Mouse (Mus musculus): ENCODE results near the gene Farp1. TPM values are rescaled to one million over a fixed set of nuclear protein-coding genes. Genes with fewer than 3 reads are reported as not detected.

The Farp1 gene
- polyA plus RNA-seq, 1 experiment from 2014 or later: 34.2 TPM

DNA sequence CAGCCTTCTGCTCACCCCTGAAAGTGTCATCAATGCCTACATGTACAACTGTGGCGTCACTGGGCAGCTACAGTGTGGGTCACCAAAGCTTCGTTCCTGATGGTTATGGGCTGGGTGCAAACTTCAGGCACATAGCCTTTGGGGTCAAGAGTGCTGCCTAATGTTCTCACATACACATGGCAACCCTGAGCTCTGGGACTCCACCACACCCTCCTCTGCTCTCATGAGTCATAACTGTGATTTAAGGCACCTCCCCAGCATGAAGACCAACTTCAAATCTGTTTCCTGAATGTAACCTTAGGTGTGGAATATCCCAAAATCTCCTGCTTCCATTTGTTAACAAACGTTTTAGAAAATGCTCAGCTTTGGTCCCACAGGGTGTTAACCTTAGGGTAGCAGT lies 257.4 kb downstream of the Farp1 start:
- peaks cover 72% of the 10 kb centered on the region for H3K36me3 ChIP-seq (ENCODE audit: control insufficient read depth, insufficient read depth, low read length)
- H3K4me2 ChIP-seq (ENCODE audit: low read depth, low read length): no peak overlapping the region
- H3K27me3 ChIP-seq (replicated peaks; ENCODE audit: control insufficient read depth, insufficient read depth, low read length): no peaks in the 10 kb centered on the region
- no peak for DNase-seq (ENCODE audit: low spot score)
- H3K9ac ChIP-seq (ENCODE audit: low read depth, low read length): no peak overlapping the region
- no peaks in the 10 kb centered on the region for H3K4me1 ChIP-seq (ENCODE audit: control insufficient read depth, insufficient read depth, low read length)
- no peak overlapping the region for H3K4me3 ChIP-seq (ENCODE audit: low read depth, low read length)
- no peaks in the 10 kb centered on the region for H3K9me3 ChIP-seq (ENCODE audit: control insufficient read depth, low read length)
- WGBS: 89% methylated on average over 3 of the region's 3 CpGs
- no peak for ATAC-seq (ENCODE audit: low read depth)
- no peak overlapping the region for H3K27ac ChIP-seq (replicated peaks; ENCODE audit: low read depth, low read length)

DNA sequence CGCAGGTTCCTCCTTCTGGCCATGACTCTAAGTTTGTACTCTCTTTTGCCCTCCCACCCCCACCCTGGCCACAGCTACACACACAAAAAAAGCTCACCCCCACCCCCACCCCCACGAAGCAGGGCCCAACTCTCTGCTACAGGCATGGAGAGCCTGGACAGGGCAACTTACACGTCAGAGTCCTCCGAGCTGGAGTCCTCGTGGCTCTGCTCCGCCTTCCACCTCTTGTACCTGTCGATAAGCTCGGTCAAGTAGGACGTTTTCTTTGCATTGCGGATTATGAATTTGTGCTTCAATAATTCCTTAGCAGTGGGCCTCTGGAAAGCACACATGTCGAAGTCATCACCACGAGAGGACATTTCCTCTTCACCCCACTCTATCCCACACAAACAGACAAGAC lies 259.5 kb downstream of the Farp1 start:
- Histone ChIP-seq H3K27me3 (replicated peaks; ENCODE audit: control insufficient read depth, insufficient read depth, low read length) (no peaks in the 10 kb centered on the region), H3K4me3 (ENCODE audit: low read depth, low read length) (no peak overlapping the region), H3K4me2 (ENCODE audit: low read depth, low read length) (no peak overlapping the region), H3K9me3 (ENCODE audit: control insufficient read depth, low read length) (no peaks in the 10 kb centered on the region), H3K27ac (replicated peaks; ENCODE audit: low read depth, low read length) (no peak overlapping the region), H3K4me1 (ENCODE audit: control insufficient read depth, insufficient read depth, low read length) (no peaks in the 10 kb centered on the region), H3K9ac (ENCODE audit: low read depth, low read length) (no peak overlapping the region), H3K36me3 (ENCODE audit: control insufficient read depth, insufficient read depth, low read length) (peaks cover 76% of the 10 kb centered on the region)
- no peak for ATAC-seq (ENCODE audit: low read depth)
- WGBS: 87% methylated on average over 12 of the region's 12 CpGs
- no peak for DNase-seq (ENCODE audit: low spot score)

DNA sequence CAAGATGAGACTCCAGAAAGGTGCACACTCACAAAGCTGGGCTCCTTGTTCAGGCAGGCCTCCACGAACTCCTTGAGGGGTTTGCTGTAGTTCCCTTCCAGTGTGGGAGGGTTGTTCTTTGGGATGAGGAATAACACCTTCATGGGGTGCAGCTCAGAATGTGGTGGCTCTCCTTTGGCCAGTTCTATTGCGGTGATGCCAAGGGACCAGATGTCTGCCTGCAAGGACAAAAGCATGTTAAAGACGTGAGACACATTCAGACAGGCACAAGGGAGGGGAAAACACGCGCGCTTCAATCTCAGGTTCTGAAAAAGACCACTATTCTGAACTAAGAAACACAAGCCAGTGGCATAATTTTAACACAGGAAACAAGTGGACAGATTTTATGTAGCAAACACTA lies 262.1 kb downstream of the Farp1 start:
- Histone ChIP-seq H3K4me1 (ENCODE audit: control insufficient read depth, insufficient read depth, low read length) (no peaks in the 10 kb centered on the region), H3K27me3 (replicated peaks; ENCODE audit: control insufficient read depth, insufficient read depth, low read length) (no peaks in the 10 kb centered on the region), H3K4me2 (ENCODE audit: low read depth, low read length) (no peak overlapping the region), H3K4me3 (ENCODE audit: low read depth, low read length) (no peak overlapping the region), H3K9ac (ENCODE audit: low read depth, low read length) (no peak overlapping the region), H3K36me3 (ENCODE audit: control insufficient read depth, insufficient read depth, low read length) (peaks cover 74% of the 10 kb centered on the region), H3K9me3 (ENCODE audit: control insufficient read depth, low read length) (no peaks in the 10 kb centered on the region), H3K27ac (replicated peaks; ENCODE audit: low read depth, low read length) (no peak overlapping the region)
- WGBS: 92% methylated on average over 6 of the region's 6 CpGs
- DNase-seq (ENCODE audit: low spot score) (no peak), ATAC-seq (ENCODE audit: low read depth) (no peak)

DNA sequence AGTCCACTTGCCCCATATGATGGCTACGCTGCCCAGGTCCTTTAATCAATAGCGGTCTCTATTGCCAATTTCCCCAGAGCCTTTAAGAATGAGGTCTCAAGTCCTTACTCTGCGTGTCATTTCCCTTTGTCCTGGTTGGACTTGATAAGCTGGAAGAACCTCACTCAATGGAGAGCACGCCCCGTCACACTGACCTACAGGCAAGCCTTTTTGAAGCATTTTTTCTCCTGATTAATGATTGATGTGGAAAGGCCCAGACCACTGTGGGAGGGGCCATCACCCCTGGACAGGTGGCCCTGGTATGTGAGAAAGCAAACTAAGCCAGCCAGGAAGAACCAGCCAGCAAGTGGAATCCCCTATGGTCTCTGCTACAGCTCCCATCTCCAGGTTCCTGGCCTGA lies 263.5 kb downstream of the Farp1 start:
- H3K9ac ChIP-seq (ENCODE audit: low read depth, low read length): no peak overlapping the region
- H3K4me3 ChIP-seq (ENCODE audit: low read depth, low read length): no peak overlapping the region
- H3K27ac ChIP-seq (replicated peaks; ENCODE audit: low read depth, low read length): no peak overlapping the region
- no peak overlapping the region for H3K4me2 ChIP-seq (ENCODE audit: low read depth, low read length)
- ATAC-seq (ENCODE audit: low read depth) (no peak), DNase-seq (ENCODE audit: low spot score) (no peak)
- peaks cover 65% of the 10 kb centered on the region for H3K36me3 ChIP-seq (ENCODE audit: control insufficient read depth, insufficient read depth, low read length)
- H3K27me3 ChIP-seq (replicated peaks; ENCODE audit: control insufficient read depth, insufficient read depth, low read length): no peaks in the 10 kb centered on the region
- 87% methylated on average over 5 of the region's 5 CpGs for WGBS
- no peaks in the 10 kb centered on the region for H3K4me1 ChIP-seq (ENCODE audit: control insufficient read depth, insufficient read depth, low read length)
- no peaks in the 10 kb centered on the region for H3K9me3 ChIP-seq (ENCODE audit: control insufficient read depth, low read length)

DNA sequence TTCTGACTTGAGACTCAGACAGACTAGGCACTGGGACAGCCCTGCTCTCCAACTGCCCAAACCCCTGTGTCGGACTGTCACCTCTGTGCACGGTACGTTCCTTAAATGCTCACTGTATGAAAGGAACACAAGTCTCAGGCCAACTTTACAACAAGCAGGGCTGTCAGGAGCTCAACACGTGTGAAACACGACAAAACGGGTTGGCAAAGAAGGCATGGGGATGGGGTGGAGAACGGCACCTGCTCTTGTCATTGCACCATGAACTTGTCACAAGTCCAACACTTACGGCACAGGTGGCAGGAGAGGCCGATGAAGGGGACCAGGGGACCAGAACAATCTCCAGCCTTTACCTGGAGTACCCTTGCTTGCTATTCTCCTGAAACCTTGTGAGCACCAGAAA lies 264.1 kb downstream of the Farp1 start:
- Histone ChIP-seq H3K9me3 (ENCODE audit: control insufficient read depth, low read length) (no peaks in the 10 kb centered on the region), H3K9ac (ENCODE audit: low read depth, low read length) (no peak overlapping the region), H3K4me3 (ENCODE audit: low read depth, low read length) (no peak overlapping the region), H3K27ac (replicated peaks; ENCODE audit: low read depth, low read length) (no peak overlapping the region), H3K4me1 (ENCODE audit: control insufficient read depth, insufficient read depth, low read length) (0 out of 2 replicates have a peak, but pooled peaks cover 5% of the 10 kb centered on the region), H3K4me2 (ENCODE audit: low read depth, low read length) (no peak overlapping the region), H3K27me3 (replicated peaks; ENCODE audit: control insufficient read depth, insufficient read depth, low read length) (no peaks in the 10 kb centered on the region), H3K36me3 (ENCODE audit: control insufficient read depth, insufficient read depth, low read length) (peaks cover 59% of the 10 kb centered on the region)
- WGBS: 89% methylated on average over 9 of the region's 9 CpGs
- ATAC-seq (ENCODE audit: low read depth): no peak
- no peak for DNase-seq (ENCODE audit: low spot score)

DNA sequence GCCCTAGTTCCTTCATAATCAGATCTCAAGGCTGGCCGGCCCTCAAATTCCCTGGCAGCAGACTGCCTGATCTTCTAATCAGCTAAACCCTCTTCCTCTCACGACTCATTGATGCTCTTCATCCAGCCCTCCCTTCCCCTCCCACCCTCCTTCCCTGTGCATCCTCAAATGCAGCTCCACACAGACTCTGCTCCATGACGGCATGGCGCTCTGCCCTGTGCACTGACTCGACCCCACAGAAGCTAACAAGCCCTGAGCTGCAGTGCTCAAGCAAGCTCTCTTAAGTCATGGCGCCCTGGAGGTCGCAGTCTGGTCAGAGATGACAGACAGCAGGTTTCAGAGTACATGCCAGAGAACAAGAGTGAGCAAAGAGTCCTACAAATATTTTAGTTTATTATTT lies 269.5 kb downstream of the Farp1 start:
- peaks cover 30% of the 10 kb centered on the region for H3K36me3 ChIP-seq (ENCODE audit: control insufficient read depth, insufficient read depth, low read length)
- H3K9ac ChIP-seq (ENCODE audit: low read depth, low read length): no peak overlapping the region
- ATAC-seq (ENCODE audit: low read depth): peak; percentile 22; the same call in 1 of the 2 replicates
- H3K27ac ChIP-seq (replicated peaks; ENCODE audit: low read depth, low read length): no peak overlapping the region
- H3K4me3 ChIP-seq (ENCODE audit: low read depth, low read length): no peak overlapping the region
- H3K4me2 ChIP-seq (ENCODE audit: low read depth, low read length): no peak overlapping the region
- H3K27me3 ChIP-seq (replicated peaks; ENCODE audit: control insufficient read depth, insufficient read depth, low read length): no peaks in the 10 kb centered on the region
- no peak for DNase-seq (ENCODE audit: low spot score)
- H3K9me3 ChIP-seq (ENCODE audit: control insufficient read depth, low read length): no peaks in the 10 kb centered on the region
- H3K4me1 ChIP-seq (ENCODE audit: control insufficient read depth, insufficient read depth, low read length): 0 out of 2 replicates have a peak, but pooled peaks cover 10% of the 10 kb centered on the region
- WGBS: 61% methylated on average over 7 of the region's 7 CpGs

DNA sequence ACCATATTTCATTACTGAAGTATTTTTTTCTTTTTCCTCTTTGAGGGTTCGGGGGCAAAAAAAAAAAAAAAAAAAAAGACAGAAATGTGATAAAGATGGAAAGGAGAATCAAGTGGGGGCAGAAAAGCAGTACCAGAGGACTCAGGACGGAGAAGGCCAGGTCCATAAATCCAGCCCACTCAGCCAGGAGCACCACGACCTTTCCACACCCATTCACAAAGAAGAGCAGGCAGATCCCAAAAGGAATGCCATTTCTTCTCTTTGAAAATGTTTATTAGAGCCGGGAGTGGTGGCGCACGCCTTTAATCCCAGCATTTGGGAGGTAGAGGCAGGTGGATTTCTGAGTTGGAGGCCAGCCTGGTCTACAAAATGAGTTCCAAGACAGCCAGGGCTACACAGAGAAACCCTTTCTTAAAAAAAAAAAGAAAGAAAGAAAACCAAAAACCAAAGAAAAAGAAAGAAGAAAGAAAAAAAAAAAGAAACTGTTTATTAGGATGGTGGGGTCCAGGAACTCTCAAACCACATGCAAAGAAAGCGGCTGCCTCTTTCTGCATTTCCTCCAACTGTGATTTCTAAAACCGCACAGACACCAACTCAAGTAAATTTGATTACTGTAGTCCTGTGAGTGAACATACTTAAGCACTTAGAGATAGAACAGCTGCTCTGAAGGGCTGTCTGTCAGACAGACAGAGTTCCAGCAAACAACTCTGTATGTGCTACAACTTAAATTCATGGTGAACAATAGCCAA lies 270.5 kb downstream of the Farp1 start:
- Histone ChIP-seq H3K36me3 (ENCODE audit: control insufficient read depth, insufficient read depth, low read length) (peaks cover 26% of the 10 kb centered on the region), H3K4me3 (ENCODE audit: low read depth, low read length) (no peak overlapping the region), H3K4me2 (ENCODE audit: low read depth, low read length) (no peak overlapping the region), H3K9me3 (ENCODE audit: control insufficient read depth, low read length) (no peaks in the 10 kb centered on the region), H3K27ac (replicated peaks; ENCODE audit: low read depth, low read length) (no peak overlapping the region), H3K4me1 (ENCODE audit: control insufficient read depth, insufficient read depth, low read length) (peaks cover 19% of the 10 kb centered on the region; the same call in 1 of the 2 replicates), H3K27me3 (replicated peaks; ENCODE audit: control insufficient read depth, insufficient read depth, low read length) (no peaks in the 10 kb centered on the region), H3K9ac (ENCODE audit: low read depth, low read length) (no peak overlapping the region)
- ATAC-seq (ENCODE audit: low read depth) (no peak), DNase-seq (ENCODE audit: low spot score) (peak; percentile 41)
- 61% methylated on average over 8 of the region's 8 CpGs for WGBS

DNA sequence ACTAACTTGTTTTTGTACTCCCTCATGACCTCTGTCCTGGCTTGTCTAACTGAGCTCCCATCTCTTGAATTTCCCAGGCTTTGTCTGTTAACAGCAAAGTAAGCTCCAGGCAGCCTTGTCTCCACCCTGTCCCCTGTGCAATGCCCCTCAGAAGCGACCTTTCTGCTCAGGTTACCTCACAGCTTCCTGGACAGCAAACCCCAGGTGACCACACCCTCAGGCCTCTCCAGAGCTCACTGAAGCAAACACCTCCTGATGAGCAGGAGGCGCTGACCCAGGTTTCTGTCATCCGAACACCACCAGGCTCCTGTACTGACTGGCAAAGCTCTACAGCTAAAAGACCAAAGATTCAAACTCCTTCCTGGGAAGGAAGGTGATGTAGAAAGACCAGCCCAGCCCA lies 274.9 kb downstream of the Farp1 start:
- ATAC-seq (ENCODE audit: low read depth): no peak
- peaks cover 6% of the 10 kb centered on the region for H3K36me3 ChIP-seq (ENCODE audit: control insufficient read depth, insufficient read depth, low read length)
- H3K9me3 ChIP-seq (ENCODE audit: control insufficient read depth, low read length): no peaks in the 10 kb centered on the region
- no peak for DNase-seq (ENCODE audit: low spot score)
- no peak overlapping the region for H3K4me2 ChIP-seq (ENCODE audit: low read depth, low read length)
- no peak overlapping the region for H3K4me3 ChIP-seq (ENCODE audit: low read depth, low read length)
- peaks cover 12% of the 10 kb centered on the region; the same call in 1 of the 2 replicates for H3K4me1 ChIP-seq (ENCODE audit: control insufficient read depth, insufficient read depth, low read length)
- no peaks in the 10 kb centered on the region for H3K27me3 ChIP-seq (replicated peaks; ENCODE audit: control insufficient read depth, insufficient read depth, low read length)
- no peak overlapping the region for H3K9ac ChIP-seq (ENCODE audit: low read depth, low read length)
- no peak overlapping the region for H3K27ac ChIP-seq (replicated peaks; ENCODE audit: low read depth, low read length)
- WGBS: 54% methylated on average over 3 of the region's 3 CpGs
